Mouse (Mus musculus): ENCODE data around the gene Kif18a.

Gene Kif18a

GRCm38 (mm10) chr2:109280600-109281340, at the start of gene Kif18a, which contains the start of gene Mettl15:
Kif18a (plus strand) TSS chr2:109280738.
Mettl15 (minus strand) TSS chr2:109280748.
- peak; percentile 89 to 93 for DNase-seq (ENCODE audit: low spot score in 2 of 2)

- no peak for DNase-seq (ENCODE audit: low spot score in 2 of 2)
Observed at GRCm38 (mm10) chr2:109233876-109234275, 46.7 kb upstream of the Kif18a start.

- DNase-seq (ENCODE audit: low spot score in 2 of 2): no peak
Observed at GRCm38 (mm10) chr2:109235741-109236140, 44.8 kb upstream of the Kif18a start.

- no peak for DNase-seq (ENCODE audit: low spot score in 2 of 2)
Observed at GRCm38 (mm10) chr2:109241947-109242346, 38.6 kb upstream of the Kif18a start.

- no peak for DNase-seq (ENCODE audit: low spot score in 2 of 2)
Observed at GRCm38 (mm10) chr2:109262779-109263178, 17.8 kb upstream of the Kif18a start.

GRCm38 (mm10) chr2:109273098-109273497, 7.4 kb upstream of the Kif18a start:
- DNase-seq (ENCODE audit: low spot score in 2 of 2): no peak

GRCm38 (mm10) chr2:109277593-109277992, 2.9 kb upstream of the Kif18a start:
- DNase-seq (ENCODE audit: low spot score in 2 of 2): no peak

- DNase-seq (ENCODE audit: low spot score in 2 of 2): peak; percentile 43 to 44
Observed at GRCm38 (mm10) chr2:109278036-109278435, 2.5 kb upstream of the Kif18a start.

GRCm38 (mm10) chr2:109280272-109280599, 302 bp upstream of the Kif18a start:
- DNase-seq (ENCODE audit: low spot score in 2 of 2): no peak

- DNase-seq (ENCODE audit: low spot score in 2 of 2): no peak
Observed at GRCm38 (mm10) chr2:109281341-109281690, 778 bp downstream of the Kif18a start.

GRCm38 (mm10) chr2:109284121-109284520, 3.6 kb downstream of the Kif18a start:
- DNase-seq (ENCODE audit: low spot score in 2 of 2): no peak

GRCm38 (mm10) chr2:109289327-109289726, 8.8 kb downstream of the Kif18a start:
- no peak for DNase-seq (ENCODE audit: low spot score in 2 of 2)

- DNase-seq (ENCODE audit: low spot score in 2 of 2): no peak
Observed at GRCm38 (mm10) chr2:109296264-109296663, 15.7 kb downstream of the Kif18a start.

- no peak for DNase-seq (ENCODE audit: low spot score in 2 of 2)
Observed at GRCm38 (mm10) chr2:109298160-109298559, 17.6 kb downstream of the Kif18a start.

GRCm38 (mm10) chr2:109302234-109302633, 21.7 kb downstream of the Kif18a start:
- no peak for DNase-seq (ENCODE audit: low spot score in 2 of 2)

- DNase-seq (ENCODE audit: low spot score in 2 of 2): no peak
Observed at GRCm38 (mm10) chr2:109303638-109304037, 23.1 kb downstream of the Kif18a start.

- no peak for DNase-seq (ENCODE audit: low spot score in 2 of 2)
Observed at GRCm38 (mm10) chr2:109311369-109311768, 30.8 kb downstream of the Kif18a start.

GRCm38 (mm10) chr2:109331807-109332206, 51.3 kb downstream of the Kif18a start:
- DNase-seq (ENCODE audit: low spot score in 2 of 2): no peak

GRCm38 (mm10) chr2:109334237-109334636, 53.7 kb downstream of the Kif18a start:
- no peak for DNase-seq (ENCODE audit: low spot score in 2 of 2)

GRCm38 (mm10) chr2:109335765-109336164, 55.2 kb downstream of the Kif18a start:
- no peak for DNase-seq (ENCODE audit: low spot score in 2 of 2)

GRCm38 (mm10) chr2:109345386-109345785, 64.8 kb downstream of the Kif18a start:
- no peak for DNase-seq (ENCODE audit: low spot score in 2 of 2)

- DNase-seq (ENCODE audit: low spot score in 2 of 2): no peak
Observed at GRCm38 (mm10) chr2:109348742-109349141, 68.2 kb downstream of the Kif18a start.

- no peak for DNase-seq (ENCODE audit: low spot score in 2 of 2)
Observed at GRCm38 (mm10) chr2:109358456-109359141, 78.1 kb downstream of the Kif18a start.

Measured in natural killer cell, adult 2 months (primary cell).